Mouse (Mus musculus) brain, embryonic 14.5 days (tissue): ENCODE results near the gene Ankrd11.

Experiments
- CTCF ChIP-seq: fragments of 200-500 bp; IDR thresholded peaks from 2 replicates; pipeline ENCODE4 v1.5.1; 2012; ENCODE audit warnings: inconsistent platforms, mild to moderate bottlenecking, moderate library complexity, borderline replicate concordance; ENCODE audit not compliant: insufficient read depth, insufficient read length; ENCODE audit errors: extremely low read depth
- POLR2A ChIP-seq: fragments of 200-500 bp; IDR thresholded peaks from 2 replicates; pipeline ENCODE4 v1.6.1; 2012; ENCODE audit warnings: mild to moderate bottlenecking, inconsistent platforms, borderline replicate concordance; ENCODE audit not compliant: poor library complexity, insufficient read depth, insufficient read length, severe bottlenecking; ENCODE audit errors: extremely low read depth

- TF ChIP-seq CTCF (no peak), POLR2A (no peak)
Observed at GRCm38 (mm10) chr8:123015074-123015473, 27.0 kb downstream of the Ankrd11 start.
